Mouse (Mus musculus): Measurements from ENCODE around the gene Atxn7l1.
A peak's percentile ranks its signal among the peaks of the same experiment; 100 is the strongest.

Gene Atxn7l1

GRCm38 (mm10) chr12:33333914-33334313 is 186.4 kb downstream of the Atxn7l1 start:
- DNase-seq, result peak; percentile 88

- DNase-seq, result no peak
These were observed 187.0 kb downstream of the Atxn7l1 start for GRCm38 (mm10) chr12:33334511-33334910.

GRCm38 (mm10) chr12:33334951-33335350 is 187.5 kb downstream of the Atxn7l1 start:
- DNase-seq, result no peak

- no peak for DNase-seq
These were observed 187.9 kb downstream of the Atxn7l1 start for GRCm38 (mm10) chr12:33335410-33335809.

GRCm38 (mm10) chr12:33336561-33337125 is 189.2 kb downstream of the Atxn7l1 start:
- no peak for DNase-seq

GRCm38 (mm10) chr12:33337289-33337688 is 189.8 kb downstream of the Atxn7l1 start:
- DNase-seq, result no peak

- no peak for DNase-seq
These were observed 190.7 kb downstream of the Atxn7l1 start for GRCm38 (mm10) chr12:33338170-33338569.

GRCm38 (mm10) chr12:33339822-33340221 is 192.3 kb downstream of the Atxn7l1 start:
- DNase-seq, result no peak

GRCm38 (mm10) chr12:33340698-33341097 is 193.2 kb downstream of the Atxn7l1 start:
- DNase-seq, result no peak

- peak; percentile 26 for DNase-seq
These were observed 193.9 kb downstream of the Atxn7l1 start for GRCm38 (mm10) chr12:33341351-33341892.

- no peak for DNase-seq
These were observed 197.7 kb downstream of the Atxn7l1 start for GRCm38 (mm10) chr12:33344970-33345772.

- DNase-seq, result no peak
These were observed 198.4 kb downstream of the Atxn7l1 start for GRCm38 (mm10) chr12:33345773-33346435.

GRCm38 (mm10) chr12:33352671-33353070 is 205.2 kb downstream of the Atxn7l1 start:
- DNase-seq, result no peak

- no peak for DNase-seq
These were observed 210.9 kb downstream of the Atxn7l1 start for GRCm38 (mm10) chr12:33358345-33358744.

- no peak for DNase-seq
These were observed 211.7 kb downstream of the Atxn7l1 start for GRCm38 (mm10) chr12:33359209-33359608.

GRCm38 (mm10) chr12:33359878-33360482 is 212.5 kb downstream of the Atxn7l1 start:
- DNase-seq, result no peak

GRCm38 (mm10) chr12:33360729-33361128 is 213.2 kb downstream of the Atxn7l1 start:
- DNase-seq, result peak; percentile 74

GRCm38 (mm10) chr12:33364511-33364910 is 217.0 kb downstream of the Atxn7l1 start:
- DNase-seq, result no peak

- DNase-seq, result no peak
These were observed 217.6 kb downstream of the Atxn7l1 start for GRCm38 (mm10) chr12:33365133-33365532.

GRCm38 (mm10) chr12:33369555-33369954 is 222.1 kb downstream of the Atxn7l1 start:
- no peak for DNase-seq

GRCm38 (mm10) chr12:33379624-33380445 is 232.3 kb downstream of the Atxn7l1 start:
- peak; percentile 85 for DNase-seq

GRCm38 (mm10) chr12:33388842-33389241 is 241.3 kb downstream of the Atxn7l1 start:
- DNase-seq, result peak; percentile 78

All from lung, postnatal 10 days (tissue).